Mouse (Mus musculus): ENCODE results near the gene Maz. TPM values are rescaled to one million over a fixed set of nuclear protein-coding genes. Genes with fewer than 3 reads are reported as not detected.
A peak's percentile ranks its signal among the peaks of the same experiment; 100 is the strongest.

Maz gene
- polyA plus RNA-seq, 1 experiment from 2014 or later: 36.1 TPM

DNA sequence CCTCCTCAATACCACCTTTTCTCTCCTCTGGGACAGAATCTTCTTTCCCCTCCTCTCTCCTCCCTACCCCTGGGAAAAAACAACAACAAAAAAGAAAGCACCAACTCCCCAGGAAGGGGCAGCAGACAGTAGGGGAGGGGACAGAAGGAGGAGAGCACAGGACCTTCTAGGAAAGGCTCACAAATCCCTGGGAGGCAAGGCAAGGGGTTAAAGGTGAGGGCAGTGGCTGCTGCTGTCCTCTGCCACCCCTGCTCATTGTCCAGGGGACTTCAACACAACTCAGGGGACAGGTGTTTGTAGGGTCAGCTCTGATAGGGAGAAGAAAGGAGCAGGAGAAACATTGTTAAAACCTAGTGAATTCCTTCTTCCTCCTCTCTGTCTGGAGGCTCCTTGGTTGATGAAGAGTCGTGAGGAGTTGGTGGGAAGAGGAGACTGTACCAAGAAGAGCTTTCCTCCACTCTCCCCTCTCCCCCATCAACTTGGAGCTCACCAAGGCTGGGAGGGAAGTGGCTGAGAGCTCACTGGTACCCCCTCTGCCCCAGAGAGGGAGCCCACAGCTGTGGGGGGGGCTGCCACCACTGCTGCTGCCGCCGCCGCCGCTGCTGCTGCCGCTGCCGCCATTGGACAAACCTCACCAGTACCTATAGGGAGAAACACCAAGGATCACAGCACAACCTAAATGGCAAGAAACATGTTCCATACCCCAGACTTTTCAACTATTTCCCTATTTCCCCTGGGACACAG, 4.1 kb downstream of the Maz start:
- no peak overlapping the region for H3K9ac ChIP-seq (replicated peaks; ENCODE audit: low read depth)
- no peak for TF ChIP-seq EP300 (IDR thresholded peaks at IDR 0.05)
- no peak for TF ChIP-seq CTCF (IDR thresholded peaks at IDR 0.05)
- 0 out of 2 replicates have a peak overlapping the region, but pooled peaks have one; percentile 9 for H3K27ac ChIP-seq (ENCODE audit: low read length)
- H3K4me2 ChIP-seq (replicated peaks; ENCODE audit: low read depth, low read length): no peak overlapping the region
- 74% methylated on average over 6 of the region's 7 CpGs for WGBS
- H3K36me3 ChIP-seq (ENCODE audit: insufficient read depth, low read length): no peaks in the 10 kb centered on the region; the same call in 1 of the 2 replicates
- H3K4me3 ChIP-seq (ENCODE audit: low read depth, low read length): no peak overlapping the region
- H3K4me1 ChIP-seq (ENCODE audit: insufficient read depth, low read depth, low read length): peaks cover 22% of the 10 kb centered on the region; the same call in 1 of the 2 replicates
- no peak for DNase-seq (ENCODE audit: low spot score)
- no peaks in the 10 kb centered on the region for H3K27me3 ChIP-seq (replicated peaks; ENCODE audit: insufficient read depth, low read length)
- no peaks in the 10 kb centered on the region for H3K9me3 ChIP-seq (ENCODE audit: low read length)
- ATAC-seq: no peak

DNA sequence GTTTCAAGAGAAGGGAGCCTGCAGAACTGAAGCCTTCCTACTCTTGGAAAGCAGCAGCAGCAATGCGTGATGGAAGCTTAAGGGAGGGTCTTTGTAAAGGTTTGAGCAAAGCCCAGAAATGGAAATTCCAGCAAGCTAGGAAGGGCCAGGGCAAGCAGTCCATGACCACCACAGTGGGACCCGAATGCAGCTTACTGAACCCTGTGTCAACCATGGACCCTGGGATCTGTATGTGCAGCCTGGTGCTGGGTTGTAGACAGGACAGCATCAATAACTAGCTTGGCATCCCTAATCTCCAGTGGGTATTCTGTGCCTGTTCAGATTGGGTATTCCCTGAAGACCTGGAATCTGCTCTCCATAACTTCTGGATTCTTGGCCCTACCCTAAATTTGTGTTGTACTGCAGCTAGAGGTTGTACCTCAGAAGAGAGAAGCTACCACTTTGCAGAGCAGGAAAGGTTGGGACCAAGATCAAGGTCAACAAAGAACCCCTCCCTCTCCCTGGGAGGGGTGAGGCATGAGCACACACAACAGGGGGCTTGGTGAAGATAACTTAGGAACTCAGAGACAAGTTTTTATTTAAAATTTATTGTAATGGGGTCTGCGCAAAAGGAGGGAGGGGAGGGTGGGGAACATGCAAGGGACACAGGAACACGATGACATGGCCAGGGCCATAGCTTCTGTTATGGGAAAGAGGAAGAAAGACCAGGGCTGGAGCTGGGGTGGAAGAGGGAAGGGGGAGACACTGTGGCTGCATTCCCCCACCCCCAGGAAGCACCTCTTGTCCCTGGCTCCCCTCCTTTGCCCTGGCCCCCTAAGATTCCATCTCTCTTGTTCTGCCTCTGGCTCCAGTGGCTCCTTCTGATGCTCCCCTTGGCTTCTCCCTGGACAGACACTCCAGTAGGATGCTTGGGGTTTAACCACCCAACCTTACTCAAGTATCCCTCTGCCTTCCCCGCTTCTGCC, 5.0 kb downstream of the Maz start:
- H3K27ac ChIP-seq (ENCODE audit: low read length): no peak overlapping the region
- 0 out of 2 replicates have a peak overlapping the region, but pooled peaks have one; percentile 20 for H3K9ac ChIP-seq (replicated peaks; ENCODE audit: low read depth)
- H3K4me1 ChIP-seq (ENCODE audit: insufficient read depth, low read depth, low read length): peaks cover 22% of the 10 kb centered on the region; the same call in 1 of the 2 replicates
- DNase-seq (ENCODE audit: low spot score) (no peak), ATAC-seq (no peak)
- TF ChIP-seq CTCF (IDR thresholded peaks at IDR 0.05): no peak
- no peak for TF ChIP-seq EP300 (IDR thresholded peaks at IDR 0.05)
- H3K27me3 ChIP-seq (replicated peaks; ENCODE audit: insufficient read depth, low read length): no peaks in the 10 kb centered on the region
- no peaks in the 10 kb centered on the region; the same call in 1 of the 2 replicates for H3K36me3 ChIP-seq (ENCODE audit: insufficient read depth, low read length)
- H3K4me2 ChIP-seq (replicated peaks; ENCODE audit: low read depth, low read length): peak overlapping the region; percentile 66; the same call in 1 of the 2 replicates
- 39% methylated on average over 4 of the region's 5 CpGs for WGBS
- H3K9me3 ChIP-seq (ENCODE audit: low read length): no peaks in the 10 kb centered on the region
- peak overlapping the region; percentile 26; the same call in 1 of the 2 replicates for H3K4me3 ChIP-seq (ENCODE audit: low read depth, low read length)

DNA sequence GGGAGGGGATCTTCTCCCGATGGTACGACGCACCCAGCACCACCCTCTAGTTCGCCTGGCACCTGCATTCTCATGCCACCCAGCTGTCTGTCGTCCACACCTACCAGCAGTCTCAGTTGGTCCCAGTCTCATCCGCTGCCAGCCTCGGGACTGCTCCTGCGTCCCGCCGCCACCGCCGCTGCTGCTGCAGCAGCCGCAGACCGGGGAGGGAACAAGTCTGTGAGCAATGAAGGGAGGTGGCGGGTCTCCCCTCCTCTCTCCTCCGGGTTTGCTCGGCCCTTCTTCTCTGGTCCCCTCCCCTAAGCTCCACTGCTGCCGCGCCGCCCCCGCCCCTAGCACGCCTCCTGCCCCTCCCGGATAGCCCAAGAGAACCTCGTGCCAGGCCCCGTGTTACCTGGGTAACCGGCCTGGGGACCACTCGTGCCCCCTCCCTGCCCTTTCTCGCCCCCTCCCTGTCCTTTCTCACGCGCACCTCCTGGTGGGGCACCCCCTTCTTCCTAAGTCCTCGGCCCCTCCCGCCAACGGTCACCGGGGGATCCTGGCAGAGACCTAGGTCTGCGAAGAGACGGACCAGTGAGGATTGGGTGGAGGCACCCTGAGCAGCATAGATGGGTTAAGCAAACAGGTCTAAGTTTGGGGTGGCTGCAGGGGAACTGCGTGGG, 5.8 kb downstream of the Maz start, which contains the start of the genes Gm42742 and Prrt2:
Gene Gm42742 (minus strand): TSS at position 197 of the 662 bp plus-strand sequence.
Gene Prrt2 (minus strand): TSS at position 311 of the 662 bp plus-strand sequence.
- H3K4me3 ChIP-seq (ENCODE audit: low read depth, low read length): peak within 1 kb of the TSS; percentile 26
- 2% methylated on average over 32 of the region's 37 CpGs for WGBS
- no peaks in the 10 kb centered on the region for H3K9me3 ChIP-seq (ENCODE audit: low read length)
- no peaks in the 10 kb centered on the region; the same call in 1 of the 2 replicates for H3K36me3 ChIP-seq (ENCODE audit: insufficient read depth, low read length)
- peak within 1 kb of the TSS; percentile 26; the same call in 1 of the 2 replicates for H3K27ac ChIP-seq (ENCODE audit: low read length)
- TF ChIP-seq EP300 (IDR thresholded peaks at IDR 0.05) (no peak), CTCF (IDR thresholded peaks at IDR 0.05) (peak; percentile 9; the same call in 1 of the 2 replicates)
- no peaks in the 10 kb centered on the region for H3K27me3 ChIP-seq (replicated peaks; ENCODE audit: insufficient read depth, low read length)
- ATAC-seq (no peak), DNase-seq (ENCODE audit: low spot score) (peak; percentile 64)
- H3K9ac ChIP-seq (replicated peaks; ENCODE audit: low read depth): peak within 1 kb of the TSS; percentile 20; the same call in 1 of the 2 replicates
- H3K4me1 ChIP-seq (ENCODE audit: insufficient read depth, low read depth, low read length): peaks cover 22% of the 10 kb centered on the region; the same call in 1 of the 2 replicates
- H3K4me2 ChIP-seq (replicated peaks; ENCODE audit: low read depth, low read length): peak within 1 kb of the TSS; percentile 66

DNA sequence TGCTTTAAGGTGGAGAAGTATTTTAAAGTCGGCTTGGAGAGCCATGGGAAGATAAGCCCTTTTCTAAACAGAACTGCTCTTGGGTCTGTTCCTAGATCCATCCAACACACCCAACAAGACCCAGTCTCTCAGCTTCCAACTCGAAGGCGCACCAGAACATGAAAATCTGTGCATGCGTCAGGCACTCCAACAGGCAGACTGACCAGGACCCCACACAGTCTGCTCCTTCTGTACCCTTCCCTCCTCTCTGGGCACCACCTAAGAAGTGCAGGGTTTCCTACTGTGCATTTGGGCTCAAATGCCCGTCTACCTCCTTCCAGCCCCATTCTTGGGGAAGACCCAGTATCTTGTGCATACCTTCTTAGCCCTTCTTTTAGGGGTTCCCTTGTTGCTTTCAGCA, 6.3 kb downstream of the Maz start:
- 0 out of 2 replicates have a peak overlapping the region, but pooled peaks have one; percentile 20 for H3K9ac ChIP-seq (replicated peaks; ENCODE audit: low read depth)
- H3K4me2 ChIP-seq (replicated peaks; ENCODE audit: low read depth, low read length): peak overlapping the region; percentile 66
- no peaks in the 10 kb centered on the region for H3K9me3 ChIP-seq (ENCODE audit: low read length)
- DNase-seq (ENCODE audit: low spot score) (no peak), ATAC-seq (no peak)
- H3K27me3 ChIP-seq (replicated peaks; ENCODE audit: insufficient read depth, low read length): no peaks in the 10 kb centered on the region
- H3K36me3 ChIP-seq (ENCODE audit: insufficient read depth, low read length): no peaks in the 10 kb centered on the region; the same call in 1 of the 2 replicates
- H3K4me1 ChIP-seq (ENCODE audit: insufficient read depth, low read depth, low read length): peaks cover 25% of the 10 kb centered on the region; the same call in 1 of the 2 replicates
- WGBS: 25% methylated on average over 5 of the region's 5 CpGs
- H3K27ac ChIP-seq (ENCODE audit: low read length): peak overlapping the region; percentile 26; the same call in 1 of the 2 replicates
- peak overlapping the region; percentile 26 for H3K4me3 ChIP-seq (ENCODE audit: low read depth, low read length)
- TF ChIP-seq EP300 (IDR thresholded peaks at IDR 0.05) (no peak), CTCF (IDR thresholded peaks at IDR 0.05) (no peak)

DNA sequence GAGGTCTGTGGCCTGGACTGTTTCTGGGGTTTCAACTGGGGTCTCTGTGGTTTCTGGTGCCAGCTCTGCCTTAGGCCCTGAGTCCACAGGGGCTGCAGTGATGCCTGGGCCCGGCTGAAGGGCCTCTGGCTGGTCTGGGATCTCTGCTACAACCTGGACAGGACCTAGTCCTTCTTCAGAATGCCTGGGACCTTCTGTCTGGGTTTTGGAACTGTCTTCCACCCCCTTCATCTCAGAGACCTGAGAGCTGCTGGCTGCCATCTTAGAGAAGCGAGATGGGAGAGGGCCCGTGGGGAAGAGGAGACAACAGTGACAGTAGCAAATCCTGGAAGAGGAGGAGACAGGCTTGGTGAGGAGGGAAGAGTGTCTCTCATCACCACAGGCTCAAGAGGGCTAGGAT, 6.8 kb downstream of the Maz start:
- TF ChIP-seq EP300 (IDR thresholded peaks at IDR 0.05): no peak
- no peak for TF ChIP-seq CTCF (IDR thresholded peaks at IDR 0.05)
- DNase-seq (ENCODE audit: low spot score) (no peak), ATAC-seq (no peak)
- Histone ChIP-seq H3K4me2 (replicated peaks; ENCODE audit: low read depth, low read length) (peak overlapping the region; percentile 66; the same call in 1 of the 2 replicates), H3K4me3 (ENCODE audit: low read depth, low read length) (no peak overlapping the region), H3K9me3 (ENCODE audit: low read length) (no peaks in the 10 kb centered on the region), H3K4me1 (ENCODE audit: insufficient read depth, low read depth, low read length) (peaks cover 26% of the 10 kb centered on the region; the same call in 1 of the 2 replicates), H3K27ac (ENCODE audit: low read length) (no peak overlapping the region), H3K9ac (replicated peaks; ENCODE audit: low read depth) (0 out of 2 replicates have a peak overlapping the region, but pooled peaks have one; percentile 20), H3K36me3 (ENCODE audit: insufficient read depth, low read length) (no peaks in the 10 kb centered on the region; the same call in 1 of the 2 replicates), H3K27me3 (replicated peaks; ENCODE audit: insufficient read depth, low read length) (no peaks in the 10 kb centered on the region)
- WGBS: 59% methylated on average over 3 of the region's 3 CpGs

All from lung, postnatal 0 days (tissue).